Comparison of ENCODE assay signal across 22 mouse cellular contexts in genomic region chr1:57799398-57799797, GRCm38 (mm10). TPM values are rescaled to one million over a fixed set of nuclear protein-coding genes. Genes with fewer than 3 reads are reported as not detected.
A peak's percentile ranks its signal among the peaks of the same experiment; 100 is the strongest.
DNase-seq lines count a peak whose midpoint lies in the region; ATAC-seq and TF ChIP-seq lines count a peak whose summit lies in the region.
"Had no signal": no experiment of that assay in that cellular context is flagged by ENCODE, and none has a peak within 500 bp of the region (broad histone marks: within the 10 kb centered on the region; RNA-seq: fewer than 3 reads in every experiment).

No protein-coding gene starts in this region.

- H3K36me3 ChIP-seq in intestine, embryonic 14.5 days (ENCODE audit: control insufficient read depth, insufficient read depth, low read length) = peaks cover 3% of the 10 kb centered on the region; the same call in 1 of the 2 replicates
- no peaks in the 10 kb centered on the region for H3K36me3 ChIP-seq in intestine, embryonic 15.5 days
- H3K36me3 ChIP-seq in heart, embryonic 10.5 days = no peaks in the 10 kb centered on the region
- H3K36me3 ChIP-seq: embryonic facial prominence, embryonic 10.5 days; forebrain, embryonic 15.5 days had no signal

- H3K4me3 ChIP-seq in intestine, embryonic 14.5 days (ENCODE audit: low read depth, low read length) = no peak overlapping the region
- H3K4me3 ChIP-seq in intestine, embryonic 15.5 days (replicated peaks) = no peak overlapping the region
- no peak overlapping the region for H3K4me3 ChIP-seq in cortical plate, adult 2 months (ENCODE audit: insufficient read depth, low read length)
- H3K4me3 ChIP-seq in heart, embryonic 10.5 days = no peak overlapping the region
- H3K4me3 ChIP-seq: embryonic facial prominence, embryonic 10.5 days; embryonic facial prominence, embryonic 12.5 days; forebrain, embryonic 13.5 days; forebrain, embryonic 15.5 days had no signal

- no peaks in the 10 kb centered on the region for H3K9me3 ChIP-seq in intestine, embryonic 14.5 days (ENCODE audit: control insufficient read depth, low read length)
- no peaks in the 10 kb centered on the region for H3K9me3 ChIP-seq in intestine, embryonic 15.5 days
- H3K9me3 ChIP-seq in heart, embryonic 10.5 days = no peaks in the 10 kb centered on the region
- H3K9me3 ChIP-seq: embryonic facial prominence, embryonic 10.5 days; embryonic facial prominence, embryonic 12.5 days; forebrain, embryonic 13.5 days; forebrain, embryonic 15.5 days had no signal

- no peaks in the 10 kb centered on the region for H3K4me1 ChIP-seq in intestine, embryonic 14.5 days (replicated peaks; ENCODE audit: control insufficient read depth, insufficient read depth, low read length)
- H3K4me1 ChIP-seq in intestine, embryonic 15.5 days (replicated peaks) = no peaks in the 10 kb centered on the region
- no peaks in the 10 kb centered on the region; the same call in 1 of the 2 replicates for H3K4me1 ChIP-seq in cortical plate, adult 2 months (ENCODE audit: control insufficient read depth, insufficient read depth, low read length)
- H3K4me1 ChIP-seq in heart, embryonic 10.5 days = peaks cover 3% of the 10 kb centered on the region; the same call in 1 of the 2 replicates
- H3K4me1 ChIP-seq: embryonic facial prominence, embryonic 12.5 days had no signal

- H3K27me3 ChIP-seq in intestine, embryonic 14.5 days (replicated peaks; ENCODE audit: control insufficient read depth, insufficient read depth, low read length) = no peaks in the 10 kb centered on the region
- no peaks in the 10 kb centered on the region for H3K27me3 ChIP-seq in intestine, embryonic 15.5 days (replicated peaks)
- no peaks in the 10 kb centered on the region for H3K27me3 ChIP-seq in heart, embryonic 10.5 days (ENCODE audit: insufficient read depth, poor library complexity, severe bottlenecking)
- H3K27me3 ChIP-seq: embryonic facial prominence, embryonic 12.5 days; forebrain, embryonic 13.5 days; forebrain, embryonic 15.5 days had no signal

- no peak overlapping the region for H3K4me2 ChIP-seq in intestine, embryonic 14.5 days (ENCODE audit: low read length)
- H3K4me2 ChIP-seq in intestine, embryonic 15.5 days (replicated peaks) = no peak overlapping the region
- H3K4me2 ChIP-seq: embryonic facial prominence, embryonic 12.5 days; forebrain, embryonic 13.5 days; forebrain, embryonic 15.5 days had no signal

- peak; percentile 15 for DNase-seq in intestine, embryonic 14.5 days (ENCODE audit: low spot score)
- peak; percentile 59 for DNase-seq in brain, adult 2 months (ENCODE audit: low read depth, low spot score)
- DNase-seq in adrenal gland, adult 18-20 months (ENCODE audit: low spot score in 2 of 2) = no peak
- no peak for DNase-seq in heart, embryonic 10.5 days (ENCODE audit: low spot score)
- DNase-seq: adrenal gland, adult 8-10 months; adrenal gland, postnatal 14 days; adrenal gland, postnatal 36 days; cerebellum, adult 11 months; cerebellum, adult 18-20 months; cerebellum, adult 8-10 months; cerebellum, adult 9-11 months; cerebellum, postnatal 14 days; cerebellum, postnatal 36 days; forebrain, postnatal 0 days had no signal

- no peak for ATAC-seq in intestine, embryonic 14.5 days (replicated peaks; ENCODE audit: low FRiP score, low TSS enrichment, low read depth)
- ATAC-seq in intestine, embryonic 15.5 days = no peak
- ATAC-seq: forebrain, embryonic 13.5 days; forebrain, embryonic 15.5 days; forebrain, postnatal 0 days had no signal

- no peak overlapping the region for H3K9ac ChIP-seq in intestine, embryonic 14.5 days (ENCODE audit: low read length)
- no peak overlapping the region for H3K9ac ChIP-seq in intestine, embryonic 15.5 days
- H3K9ac ChIP-seq: embryonic facial prominence, embryonic 12.5 days; forebrain, embryonic 13.5 days; forebrain, embryonic 15.5 days; forebrain, postnatal 0 days had no signal

- TF ChIP-seq POLR2A in cortical plate, adult 2 months (IDR thresholded peaks at IDR 0.05; ENCODE audit: extremely low read depth, insufficient read depth, low read length) = no peak

- WGBS in intestine, embryonic 14.5 days = 91% methylated on average over 2 of the region's 2 CpGs
- WGBS in intestine, embryonic 15.5 days = 97% methylated on average over 2 of the region's 2 CpGs
- WGBS in heart, embryonic 10.5 days = 84% methylated on average over 2 of the region's 2 CpGs

- TF ChIP-seq CTCF in cortical plate, adult 2 months (IDR thresholded peaks at IDR 0.05; ENCODE audit: extremely low read depth, insufficient read depth, low read length) = no peak

- H3K27ac ChIP-seq in intestine, embryonic 14.5 days (ENCODE audit: low read depth) = no peak overlapping the region
- no peak overlapping the region for H3K27ac ChIP-seq in intestine, embryonic 15.5 days
- H3K27ac ChIP-seq in cortical plate, adult 2 months (ENCODE audit: insufficient read depth, low read length) = 0 out of 2 replicates have a peak overlapping the region, but pooled peaks have one; percentile 19
- H3K27ac ChIP-seq in heart, embryonic 10.5 days = no peak overlapping the region
- H3K27ac ChIP-seq: embryonic facial prominence, embryonic 10.5 days; embryonic facial prominence, embryonic 12.5 days; forebrain, embryonic 13.5 days; forebrain, embryonic 15.5 days had no signal

RNA-seq across cellular contexts. Expression of gene Spats2l, which starts 25.4 kb away (rescaled TPM):
- 77.3 and 82.5 TPM in 2 replicates for polyA plus RNA-seq in intestine, embryonic 14.5 days (2014; fragmentation: Nextera tagmentation; extraction: Ambion mirVana)
- polyA plus RNA-seq in intestine, embryonic 15.5 days (2015; fragmentation: Nextera tagmentation; extraction: Ambion mirVana) = 61.4 and 70.9 TPM in 2 replicates
- 24.6 and 27.4 TPM in 2 replicates for polyA plus RNA-seq in cortical plate, adult 2 months (2012; rRNA removed)
- 1 to 10 TPM; 3.0 to 4.2 TPM for total RNA-seq in adrenal gland, adult 18-20 months (2021)
- 31.3 and 34.3 TPM in 2 replicates for polyA plus RNA-seq in heart, embryonic 10.5 days (2016; fragmentation: Nextera tagmentation; extraction: Ambion mirVana)
- total RNA-seq: common myeloid progenitor, adult 5-6 weeks; MEL had no signal

Comparison
In these comparisons a context has a peak if more than half of its experiments do, and no peak if none do; other contexts are left out.
1. DNase-seq: peak in intestine, embryonic 14.5 days (single experiment) and brain, adult 2 months (single experiment); none in adrenal gland, adult 18-20 months (0 of 2) and heart, embryonic 10.5 days (single experiment).